Mouse (Mus musculus): ENCODE results near the gene Vmn1r16. TPM values are rescaled to one million over a fixed set of nuclear protein-coding genes. Genes with fewer than 3 reads are reported as not detected.
"Not testable (repeated sequence)": the region's sequence is repeated elsewhere in the genome, so short reads cannot be mapped to it uniquely, and the experiment has no call there.

Vmn1r16 gene
- not detected in 2 replicates for polyA plus RNA-seq (2015; fragmentation: Nextera tagmentation; extraction: Ambion mirVana)

DNA sequence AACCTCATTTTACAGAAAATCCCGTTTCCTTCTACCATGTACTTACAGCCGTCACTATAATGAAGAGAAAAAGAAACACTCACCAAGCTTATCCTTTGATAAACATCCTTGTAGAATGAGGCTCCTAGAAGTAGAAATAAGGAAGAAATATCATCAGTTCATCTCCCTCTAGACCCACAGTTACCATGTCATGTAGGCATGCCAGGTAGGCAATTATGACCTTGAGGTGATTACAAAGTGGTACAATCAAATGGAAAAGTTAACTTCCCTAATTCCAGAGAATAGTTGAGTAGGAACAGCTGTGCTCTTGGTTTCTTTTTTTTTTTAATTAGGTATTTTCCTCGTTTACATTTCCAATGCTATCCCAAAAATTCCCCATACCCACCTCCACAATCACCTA lies at the start of gene Vmn1r16:
TSS of gene Vmn1r16 (minus strand) at position 101 of the 400 bp plus-strand sequence.
- 68% methylated on average over 3 of the region's 3 CpGs for WGBS
- ATAC-seq (ENCODE audit: insufficient read depth, low FRiP score): no peak
- Histone ChIP-seq H3K9ac (ENCODE audit: low read length) (no peak within 1 kb of the TSS), H3K36me3 (ENCODE audit: control insufficient read depth, insufficient read depth, low read length) (no peaks in the 10 kb centered on the region), H3K9me3 (replicated peaks; ENCODE audit: control insufficient read depth, low read length) (no peaks in the 10 kb centered on the region), H3K4me2 (ENCODE audit: low read depth, low read length) (no peak within 1 kb of the TSS), H3K4me3 (replicated peaks; ENCODE audit: low read length) (no peak within 1 kb of the TSS), H3K27me3 (ENCODE audit: control insufficient read depth, insufficient read depth, low read length) (no peaks in the 10 kb centered on the region), H3K27ac (ENCODE audit: low read length) (no peak within 1 kb of the TSS), H3K4me1 (ENCODE audit: control insufficient read depth, insufficient read depth, low read length) (no peaks in the 10 kb centered on the region)

DNA sequence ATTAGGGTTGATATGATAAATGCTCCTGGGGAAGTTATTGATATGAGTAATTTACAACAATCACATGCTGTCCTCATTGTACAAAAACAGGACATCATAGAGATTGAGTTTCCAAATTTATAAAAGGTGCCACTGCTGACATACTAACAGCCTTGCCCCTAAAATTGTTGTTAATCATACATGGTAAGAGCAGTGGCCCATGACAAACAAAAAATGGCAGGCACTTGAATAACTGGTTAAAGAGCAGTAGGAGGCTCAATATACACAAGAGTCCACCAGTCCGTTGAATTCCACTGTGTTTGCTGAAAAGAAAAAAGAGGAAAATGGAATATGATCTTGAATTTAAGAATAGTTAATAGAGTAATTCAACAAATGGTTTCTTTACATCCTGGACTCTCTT lies 38.2 kb upstream of the Vmn1r16 start:
- Histone ChIP-seq H3K36me3 (ENCODE audit: control insufficient read depth, insufficient read depth, low read length) (no peaks in the 10 kb centered on the region), H3K27ac (ENCODE audit: low read length) (no peak overlapping the region), H3K4me1 (ENCODE audit: control insufficient read depth, insufficient read depth, low read length) (no peaks in the 10 kb centered on the region), H3K27me3 (ENCODE audit: control insufficient read depth, insufficient read depth, low read length) (no peaks in the 10 kb centered on the region), H3K9ac (ENCODE audit: low read length) (no peak overlapping the region), H3K4me3 (replicated peaks; ENCODE audit: low read length) (no peak overlapping the region), H3K9me3 (replicated peaks; ENCODE audit: control insufficient read depth, low read length) (no peaks in the 10 kb centered on the region), H3K4me2 (ENCODE audit: low read depth, low read length) (no peak overlapping the region)
- WGBS: 63% methylated on average over 1 of the region's 1 CpGs
- ATAC-seq (ENCODE audit: insufficient read depth, low FRiP score): no peak

DNA sequence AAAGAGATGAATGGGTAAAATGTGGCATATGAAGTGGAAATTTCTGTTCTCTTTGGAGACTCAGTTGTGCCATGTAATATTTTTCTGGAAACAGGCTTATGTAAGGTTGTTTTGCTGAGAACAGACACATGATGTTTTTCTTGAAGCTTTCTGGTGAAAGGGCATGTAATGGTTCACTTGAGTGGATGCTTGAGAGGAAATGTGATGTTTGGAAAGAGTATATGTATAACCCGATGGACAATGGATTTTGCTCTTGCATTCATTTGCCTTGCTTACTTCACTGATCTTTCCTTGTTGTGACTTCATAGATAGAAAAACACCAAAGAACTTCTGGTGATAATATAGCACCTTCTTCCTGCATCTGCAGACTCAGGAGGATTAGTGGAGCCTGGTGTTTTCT lies 36.6 kb upstream of the Vmn1r16 start:
- WGBS: 93% methylated on average over 1 of the region's 1 CpGs
- H3K27me3 ChIP-seq (ENCODE audit: control insufficient read depth, insufficient read depth, low read length); H3K9ac ChIP-seq (ENCODE audit: low read length); H3K4me1 ChIP-seq (ENCODE audit: control insufficient read depth, insufficient read depth, low read length); ATAC-seq (ENCODE audit: insufficient read depth, low FRiP score); H3K4me3 ChIP-seq (replicated peaks; ENCODE audit: low read length); H3K4me2 ChIP-seq (ENCODE audit: low read depth, low read length); H3K36me3 ChIP-seq (ENCODE audit: control insufficient read depth, insufficient read depth, low read length); H3K27ac ChIP-seq (ENCODE audit: low read length); H3K9me3 ChIP-seq (replicated peaks; ENCODE audit: control insufficient read depth, low read length): not testable (repeated sequence)

DNA sequence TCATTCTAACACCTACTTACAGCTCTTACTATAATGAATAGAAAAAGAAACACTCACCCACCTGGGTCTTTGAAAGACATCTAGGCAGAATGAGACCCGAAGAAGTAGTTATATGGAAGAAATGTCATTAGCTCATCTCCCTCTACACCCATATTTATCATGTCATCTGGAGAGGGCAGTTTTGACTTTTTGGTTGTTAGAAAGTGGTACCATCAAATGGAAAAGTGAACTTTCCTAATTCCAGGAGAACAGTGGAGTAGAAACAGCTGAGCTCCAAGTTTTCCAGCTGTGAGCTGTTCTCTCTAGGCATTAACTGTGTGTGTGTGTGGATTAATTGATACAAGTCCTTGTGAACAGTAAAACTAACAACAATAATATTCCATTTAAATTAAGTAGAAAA lies 34.3 kb upstream of the Vmn1r16 start, which contains the start of gene Vmn1r17:
TSS of gene Vmn1r17 (minus strand) at position 101 of the 400 bp plus-strand sequence.
- H3K9ac ChIP-seq (ENCODE audit: low read length): no peak within 1 kb of the TSS
- no peaks in the 10 kb centered on the region for H3K27me3 ChIP-seq (ENCODE audit: control insufficient read depth, insufficient read depth, low read length)
- no peaks in the 10 kb centered on the region for H3K9me3 ChIP-seq (replicated peaks; ENCODE audit: control insufficient read depth, low read length)
- H3K4me2 ChIP-seq (ENCODE audit: low read depth, low read length): no peak within 1 kb of the TSS
- 80% methylated on average over 1 of the region's 1 CpGs for WGBS
- ATAC-seq (ENCODE audit: insufficient read depth, low FRiP score): no peak
- no peak within 1 kb of the TSS for H3K27ac ChIP-seq (ENCODE audit: low read length)
- H3K4me1 ChIP-seq (ENCODE audit: control insufficient read depth, insufficient read depth, low read length): no peaks in the 10 kb centered on the region
- no peaks in the 10 kb centered on the region for H3K36me3 ChIP-seq (ENCODE audit: control insufficient read depth, insufficient read depth, low read length)
- no peak within 1 kb of the TSS for H3K4me3 ChIP-seq (replicated peaks; ENCODE audit: low read length)

DNA sequence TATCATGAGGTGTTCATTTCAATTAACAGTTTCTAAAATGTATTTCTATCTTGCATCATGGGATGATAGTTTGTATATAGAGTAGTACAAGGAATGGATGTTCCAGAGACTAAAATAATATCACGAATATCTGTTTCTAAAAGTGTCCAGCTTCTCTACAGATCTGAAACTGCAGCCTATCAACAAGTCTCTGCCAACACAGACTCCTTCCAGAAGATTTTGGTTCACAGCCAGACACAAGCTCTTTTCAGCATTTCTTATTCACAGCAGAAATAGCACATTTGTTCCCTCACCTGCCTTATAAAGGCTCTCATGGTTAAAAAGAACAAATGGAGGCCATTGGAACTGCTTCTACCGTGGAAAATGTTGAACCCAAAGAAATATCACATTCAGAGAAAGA lies 27.6 kb upstream of the Vmn1r16 start:
- WGBS: 66% methylated on average over 2 of the region's 2 CpGs
- no peaks in the 10 kb centered on the region for H3K9me3 ChIP-seq (replicated peaks; ENCODE audit: control insufficient read depth, low read length)
- no peaks in the 10 kb centered on the region for H3K27me3 ChIP-seq (ENCODE audit: control insufficient read depth, insufficient read depth, low read length)
- no peaks in the 10 kb centered on the region for H3K36me3 ChIP-seq (ENCODE audit: control insufficient read depth, insufficient read depth, low read length)
- H3K4me2 ChIP-seq (ENCODE audit: low read depth, low read length): no peak overlapping the region
- H3K27ac ChIP-seq (ENCODE audit: low read length): no peak overlapping the region
- H3K4me3 ChIP-seq (replicated peaks; ENCODE audit: low read length): no peak overlapping the region
- no peaks in the 10 kb centered on the region for H3K4me1 ChIP-seq (ENCODE audit: control insufficient read depth, insufficient read depth, low read length)
- no peak for ATAC-seq (ENCODE audit: insufficient read depth, low FRiP score)
- no peak overlapping the region for H3K9ac ChIP-seq (ENCODE audit: low read length)

DNA sequence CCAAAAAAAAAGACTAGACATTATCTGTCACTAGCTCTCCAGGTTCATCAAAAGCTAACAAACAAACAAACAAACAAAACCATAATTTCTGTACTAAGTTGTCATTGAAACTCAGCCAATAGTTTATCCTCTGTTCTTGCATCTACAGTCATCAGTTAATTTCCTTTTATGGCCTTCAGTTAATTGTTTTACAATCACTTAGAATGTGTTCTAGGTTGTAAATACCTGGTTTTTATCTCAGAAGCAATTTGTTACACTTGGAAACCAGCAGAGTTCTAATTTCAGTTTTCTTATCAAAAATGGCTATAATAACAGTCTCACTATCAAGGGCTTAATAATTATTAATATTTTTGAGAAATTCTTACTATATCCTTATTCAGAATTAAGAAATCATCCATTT lies 3.1 kb downstream of the Vmn1r16 start:
- Histone ChIP-seq H3K36me3 (ENCODE audit: control insufficient read depth, insufficient read depth, low read length) (no peaks in the 10 kb centered on the region), H3K27me3 (ENCODE audit: control insufficient read depth, insufficient read depth, low read length) (no peaks in the 10 kb centered on the region), H3K9me3 (replicated peaks; ENCODE audit: control insufficient read depth, low read length) (no peaks in the 10 kb centered on the region), H3K4me1 (ENCODE audit: control insufficient read depth, insufficient read depth, low read length) (no peaks in the 10 kb centered on the region), H3K4me3 (replicated peaks; ENCODE audit: low read length) (no peak overlapping the region), H3K27ac (ENCODE audit: low read length) (no peak overlapping the region), H3K4me2 (ENCODE audit: low read depth, low read length) (no peak overlapping the region), H3K9ac (ENCODE audit: low read length) (no peak overlapping the region)
- ATAC-seq (ENCODE audit: insufficient read depth, low FRiP score): no peak

DNA sequence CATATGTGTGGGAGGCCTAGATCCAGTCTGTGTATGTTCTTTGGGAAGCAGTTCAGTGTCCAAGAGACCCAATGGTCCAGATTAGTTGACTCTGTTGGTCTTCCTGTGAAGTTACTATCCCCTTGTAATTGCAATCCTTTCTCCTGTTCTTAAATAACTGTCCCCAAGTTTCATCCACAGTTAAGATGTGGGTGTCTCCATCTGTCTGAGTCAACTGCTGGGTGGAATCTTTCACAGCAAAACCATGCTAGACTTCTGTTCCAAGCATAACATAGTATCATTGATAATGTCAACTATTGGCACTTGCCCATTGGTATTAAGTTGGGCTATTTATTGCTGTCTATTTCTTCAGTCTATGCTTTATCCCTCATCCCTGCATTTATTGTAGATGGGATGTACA lies 50.3 kb downstream of the Vmn1r16 start:
- no peak for ATAC-seq (ENCODE audit: insufficient read depth, low FRiP score)
- no peak overlapping the region for H3K9ac ChIP-seq (ENCODE audit: low read length)
- H3K27ac ChIP-seq (ENCODE audit: low read length): no peak overlapping the region
- H3K9me3 ChIP-seq (replicated peaks; ENCODE audit: control insufficient read depth, low read length): no peaks in the 10 kb centered on the region
- H3K4me1 ChIP-seq (ENCODE audit: control insufficient read depth, insufficient read depth, low read length): no peaks in the 10 kb centered on the region
- H3K4me3 ChIP-seq (replicated peaks; ENCODE audit: low read length): no peak overlapping the region
- H3K4me2 ChIP-seq (ENCODE audit: low read depth, low read length): no peak overlapping the region
- no peaks in the 10 kb centered on the region for H3K27me3 ChIP-seq (ENCODE audit: control insufficient read depth, insufficient read depth, low read length)
- H3K36me3 ChIP-seq (ENCODE audit: control insufficient read depth, insufficient read depth, low read length): no peaks in the 10 kb centered on the region

DNA sequence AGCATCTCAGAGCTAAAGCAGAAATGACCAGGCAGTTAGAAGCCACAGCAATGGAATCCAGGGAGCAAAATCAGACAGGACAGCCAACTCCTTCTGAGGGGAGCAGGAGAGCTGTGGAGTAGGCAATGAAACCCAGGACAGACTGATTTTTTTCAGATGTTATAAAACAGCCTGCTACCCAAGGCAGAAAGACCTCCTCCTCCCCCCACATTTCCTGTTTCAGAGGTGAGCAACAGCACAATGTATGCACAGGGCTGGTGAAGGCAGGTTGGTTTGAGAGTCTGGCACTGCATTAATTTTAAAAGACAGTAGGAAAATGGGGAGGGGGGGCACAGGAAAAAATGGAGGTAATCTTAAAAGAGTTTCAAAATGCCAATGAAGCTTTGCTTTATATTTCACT lies 56.8 kb downstream of the Vmn1r16 start:
- no peaks in the 10 kb centered on the region for H3K9me3 ChIP-seq (replicated peaks; ENCODE audit: control insufficient read depth, low read length)
- H3K4me2 ChIP-seq (ENCODE audit: low read depth, low read length): no peak overlapping the region
- H3K4me1 ChIP-seq (ENCODE audit: control insufficient read depth, insufficient read depth, low read length): no peaks in the 10 kb centered on the region
- H3K9ac ChIP-seq (ENCODE audit: low read length): no peak overlapping the region
- H3K27me3 ChIP-seq (ENCODE audit: control insufficient read depth, insufficient read depth, low read length): no peaks in the 10 kb centered on the region
- no peaks in the 10 kb centered on the region for H3K36me3 ChIP-seq (ENCODE audit: control insufficient read depth, insufficient read depth, low read length)
- no peak overlapping the region for H3K27ac ChIP-seq (ENCODE audit: low read length)
- no peak for ATAC-seq (ENCODE audit: insufficient read depth, low FRiP score)
- H3K4me3 ChIP-seq (replicated peaks; ENCODE audit: low read length): no peak overlapping the region

DNA sequence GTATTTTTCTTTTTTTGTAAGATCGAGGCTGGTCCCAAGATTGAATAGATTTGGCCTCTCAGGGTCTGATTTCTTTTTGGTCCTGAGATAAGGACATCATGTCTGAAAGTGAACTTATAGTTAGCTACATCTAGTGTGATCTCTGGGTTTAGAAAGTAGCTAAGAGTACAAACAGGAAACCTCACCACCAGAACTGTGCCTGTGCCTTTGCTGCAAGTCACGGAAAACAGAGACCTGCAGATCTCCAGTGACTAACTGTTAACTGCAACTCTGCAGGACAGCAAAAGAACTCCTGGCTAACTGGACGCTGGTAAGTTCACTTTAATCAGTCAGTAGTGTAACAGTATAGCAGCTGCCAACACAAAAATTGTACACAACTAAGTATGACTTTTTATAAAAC lies 57.4 kb downstream of the Vmn1r16 start:
- no peaks in the 10 kb centered on the region for H3K27me3 ChIP-seq (ENCODE audit: control insufficient read depth, insufficient read depth, low read length)
- WGBS: 61% methylated on average over 3 of the region's 3 CpGs
- no peaks in the 10 kb centered on the region for H3K4me1 ChIP-seq (ENCODE audit: control insufficient read depth, insufficient read depth, low read length)

More for the DNA sequence above, 57.4 kb downstream of the Vmn1r16 start:
- no peaks in the 10 kb centered on the region for H3K36me3 ChIP-seq (ENCODE audit: control insufficient read depth, insufficient read depth, low read length)
- no peak overlapping the region for H3K4me3 ChIP-seq (replicated peaks; ENCODE audit: low read length)
- ATAC-seq (ENCODE audit: insufficient read depth, low FRiP score): no peak
- no peaks in the 10 kb centered on the region for H3K9me3 ChIP-seq (replicated peaks; ENCODE audit: control insufficient read depth, low read length)
- H3K9ac ChIP-seq (ENCODE audit: low read length): no peak overlapping the region
- H3K27ac ChIP-seq (ENCODE audit: low read length): no peak overlapping the region
- no peak overlapping the region for H3K4me2 ChIP-seq (ENCODE audit: low read depth, low read length)

Data from stomach, embryonic 16.5 days (tissue).